In genomic region chr11:3834421-3835098, GRCm38 (mm10) we compare ENCODE assay signal across 8 mouse cellular contexts. TPM values are rescaled to one million over a fixed set of nuclear protein-coding genes. Genes with fewer than 3 reads are reported as not detected.
DNase-seq lines count a peak whose midpoint lies in the region; ATAC-seq lines count a peak whose summit lies in the region.

No protein-coding gene starts in this region.

- WGBS in midbrain, embryonic 11.5 days = 51% methylated on average over 13 of the region's 13 CpGs
- 48% methylated on average over 13 of the region's 13 CpGs for WGBS in midbrain, embryonic 15.5 days
- WGBS in heart, embryonic 14.5 days = 47% methylated on average over 13 of the region's 13 CpGs

- DNase-seq in midbrain, embryonic 11.5 days (ENCODE audit: low spot score, missing footprints) = no peak
- DNase-seq in c-Kit-positive CD71-positive TER-119-negative erythroid progenitor cells, embryonic 14.5 days (ENCODE audit: low read depth) = peak; percentile 10
- peak; percentile 65 for DNase-seq in kidney, postnatal 10 days
- DNase-seq in mesoderm, embryonic 11.5 days (ENCODE audit: low read depth, low spot score) = peak; percentile 47
- no peak for DNase-seq in frontal cortex, postnatal 25 days (ENCODE audit: low spot score in 2 of 2)
- no peak for DNase-seq in layer of hippocampus, adult 9-11 months

- H3K36me3 ChIP-seq in midbrain, embryonic 11.5 days (ENCODE audit: control insufficient read depth, insufficient read depth, low read length) = no peaks in the 10 kb centered on the region
- no peaks in the 10 kb centered on the region for H3K36me3 ChIP-seq in midbrain, embryonic 15.5 days (replicated peaks)
- H3K36me3 ChIP-seq in heart, embryonic 14.5 days (ENCODE audit: control insufficient read depth, insufficient read depth, low read length) = no peaks in the 10 kb centered on the region

- 0 out of 2 replicates have a peak, but pooled peaks cover 3% of the 10 kb centered on the region for H3K4me1 ChIP-seq in midbrain, embryonic 11.5 days (ENCODE audit: control insufficient read depth, insufficient read depth, low read length)
- H3K4me1 ChIP-seq in midbrain, embryonic 15.5 days = no peaks in the 10 kb centered on the region
- H3K4me1 ChIP-seq in heart, embryonic 14.5 days (ENCODE audit: control insufficient read depth in 2 of 2, insufficient read depth in 2 of 2, low read length in 2 of 2) = no peaks in the 10 kb centered on the region

- no peak overlapping the region for H3K4me3 ChIP-seq in midbrain, embryonic 11.5 days (ENCODE audit: low read depth, low read length)
- H3K4me3 ChIP-seq in midbrain, embryonic 15.5 days = no peak overlapping the region
- H3K4me3 ChIP-seq in heart, embryonic 14.5 days (ENCODE audit: control insufficient read depth in 1 of 2, insufficient read depth in 1 of 2, low read depth in 1 of 2, low read length in 2 of 2) = no peak overlapping the region

- no peaks in the 10 kb centered on the region for H3K9me3 ChIP-seq in midbrain, embryonic 11.5 days (ENCODE audit: control insufficient read depth, low read length)
- no peaks in the 10 kb centered on the region for H3K9me3 ChIP-seq in midbrain, embryonic 15.5 days
- H3K9me3 ChIP-seq in heart, embryonic 14.5 days (ENCODE audit: control insufficient read depth, low read length) = no peaks in the 10 kb centered on the region

- no peak overlapping the region for H3K4me2 ChIP-seq in midbrain, embryonic 11.5 days
- no peak overlapping the region for H3K4me2 ChIP-seq in midbrain, embryonic 15.5 days
- peak overlapping the region; percentile 51 for H3K4me2 ChIP-seq in heart, embryonic 14.5 days (ENCODE audit: low read length)

- peak; percentile 44 for ATAC-seq in midbrain, embryonic 11.5 days (ENCODE audit: low FRiP score)
- no peak for ATAC-seq in midbrain, embryonic 15.5 days (replicated peaks)
- ATAC-seq in heart, embryonic 14.5 days (ENCODE audit: insufficient number of reproducible peaks, insufficient read depth, low FRiP score, low read depth) = no peak

- H3K27me3 ChIP-seq in midbrain, embryonic 11.5 days (ENCODE audit: control insufficient read depth, insufficient read depth, low read length) = no peaks in the 10 kb centered on the region
- H3K27me3 ChIP-seq in midbrain, embryonic 15.5 days (replicated peaks) = no peaks in the 10 kb centered on the region
- H3K27me3 ChIP-seq in heart, embryonic 14.5 days (ENCODE audit: control insufficient read depth, insufficient read depth, low read length) = no peaks in the 10 kb centered on the region

- H3K9ac ChIP-seq in midbrain, embryonic 11.5 days (ENCODE audit: low read length) = no peak overlapping the region
- H3K9ac ChIP-seq in midbrain, embryonic 15.5 days = no peak overlapping the region
- no peak overlapping the region for H3K9ac ChIP-seq in heart, embryonic 14.5 days (ENCODE audit: low read length)

- H3K27ac ChIP-seq in midbrain, embryonic 11.5 days (ENCODE audit: low read depth, low read length) = no peak overlapping the region
- H3K27ac ChIP-seq in midbrain, embryonic 15.5 days = no peak overlapping the region
- no peak overlapping the region for H3K27ac ChIP-seq in heart, embryonic 14.5 days (replicated peaks in 1 of 2; ENCODE audit: control insufficient read depth in 1 of 2, insufficient read depth in 1 of 2, low read depth in 2 of 2, low read length in 2 of 2)

RNA-seq across cellular contexts. Expression of gene Osbp2, which starts 29.1 kb away (rescaled TPM):
- polyA plus RNA-seq in midbrain, embryonic 11.5 days (2014; fragmentation: Nextera tagmentation; extraction: Ambion mirVana) = 1.5 and 1.6 TPM in 2 replicates
- 33.5 and 36.2 TPM in 2 replicates for polyA plus RNA-seq in midbrain, embryonic 15.5 days (2015; fragmentation: Nextera tagmentation; extraction: Ambion mirVana)
- 0.34 and 0.85 TPM in 2 replicates for polyA plus RNA-seq in heart, embryonic 14.5 days (2014; fragmentation: Nextera tagmentation; extraction: Ambion mirVana)

Comparison
In these comparisons a context has a peak if more than half of its experiments do, and no peak if none do; other contexts are left out.
1. RNA of gene Osbp2, which starts 29.1 kb away (polyA plus RNA-seq): 33.5 to 36.2 TPM in midbrain, embryonic 15.5 days; 1.5 to 1.6 TPM in midbrain, embryonic 11.5 days and 0.34 to 0.85 TPM in heart, embryonic 14.5 days; every median in the first group is over 10 times any median in the second.
2. DNase-seq: peak in c-Kit-positive CD71-positive TER-119-negative erythroid progenitor cells, embryonic 14.5 days (single experiment), kidney, postnatal 10 days (single experiment) and mesoderm, embryonic 11.5 days (single experiment); none in midbrain, embryonic 11.5 days (single experiment), frontal cortex, postnatal 25 days (0 of 2) and layer of hippocampus, adult 9-11 months (single experiment).